Mouse (Mus musculus) left cerebral cortex, postnatal 10 days (tissue): ENCODE measurements around the gene Bpnt1. TPM values are rescaled to one million over a fixed set of nuclear protein-coding genes. Genes with fewer than 3 reads are reported as not detected.
A peak's percentile ranks its signal among the peaks of the same experiment; 100 is the strongest.
"Not testable (repeated sequence)": the region's sequence is repeated elsewhere in the genome, so short reads cannot be mapped to it uniquely, and the experiment has no call there.

ENCODE experiments used
- DNase-seq, 2 experiments: peaks; one replicate each; pipeline ENCODE4 v3.0.0; 2021 to 2022; ENCODE audit warnings: low spot score in 2 of 2, mixed read lengths in 1 of 2; ENCODE audit errors: extremely low spot score in 1 of 2
- intact Hi-C: fragments of 180-260 bp; cut with DNase I; formaldehyde crosslinking; loops from one replicate; pipeline ENCODE4 v1.15.1; 2025
- total RNA-seq, 2 experiments: library from RNA; stranded (reverse); gene quantifications; 2 replicates each; pipeline ENCODE4 v1.2.3; 2021

The Bpnt1 gene
- total RNA-seq: 10 to 100 TPM; 69.4 to 73.7 TPM

- intact Hi-C loops: no loop called here
- DNase-seq: peak; percentile 80 to 93
Observed at GRCm38 (mm10) chr1:185331983-185332430, at the start of gene Bpnt1. TSS of gene Bpnt1 (plus strand) at chr1:185332149.

- no peak for DNase-seq
- intact Hi-C loops: no loop called here
Observed at GRCm38 (mm10) chr1:185282846-185283245, 49.1 kb upstream of the Bpnt1 start.

GRCm38 (mm10) chr1:185283247-185283646, 48.7 kb upstream of the Bpnt1 start:
- no peak for DNase-seq
- intact Hi-C loops: no loop called here

- intact Hi-C loops: no loop called here
- DNase-seq: peak in 1 of 2 experiments; percentile 14
Observed at GRCm38 (mm10) chr1:185284740-185285139, 47.2 kb upstream of the Bpnt1 start.

- intact Hi-C loops: no loop called here
- DNase-seq: peak; percentile 30 to 77
Observed at GRCm38 (mm10) chr1:185285171-185285570, 46.8 kb upstream of the Bpnt1 start.

- no peak for DNase-seq
- intact Hi-C loops: no loop called here
Observed at GRCm38 (mm10) chr1:185287066-185287465, 44.9 kb upstream of the Bpnt1 start.

- no peak for DNase-seq
Observed at GRCm38 (mm10) chr1:185289231-185289630, 42.7 kb upstream of the Bpnt1 start.

GRCm38 (mm10) chr1:185291336-185291735, 40.6 kb upstream of the Bpnt1 start:
- intact Hi-C loops: no loop called here
- no peak for DNase-seq

More at GRCm38 (mm10) chr1:185289231-185289630, 42.7 kb upstream of the Bpnt1 start:
- intact Hi-C loops: no loop called here

- no peak for DNase-seq
- intact Hi-C loops: no loop called here
Observed at GRCm38 (mm10) chr1:185292646-185293360, 39.1 kb upstream of the Bpnt1 start.

- intact Hi-C loops: no loop called here
- DNase-seq: no peak
Observed at GRCm38 (mm10) chr1:185296850-185297249, 35.1 kb upstream of the Bpnt1 start.

GRCm38 (mm10) chr1:185298496-185298895, 33.5 kb upstream of the Bpnt1 start:
- no peak for DNase-seq
- intact Hi-C loops: no loop called here

GRCm38 (mm10) chr1:185302816-185303215, 29.1 kb upstream of the Bpnt1 start:
- intact Hi-C loops: no loop called here
- no peak for DNase-seq

GRCm38 (mm10) chr1:185306836-185307235, 25.1 kb upstream of the Bpnt1 start:
- DNase-seq: no peak
- intact Hi-C loops: no loop called here

- no peak for DNase-seq
- intact Hi-C loops: no loop called here
Observed at GRCm38 (mm10) chr1:185307645-185308044, 24.3 kb upstream of the Bpnt1 start.

- intact Hi-C loops: no loop called here
- no peak for DNase-seq
Observed at GRCm38 (mm10) chr1:185308334-185308733, 23.6 kb upstream of the Bpnt1 start.

GRCm38 (mm10) chr1:185308908-185309307, 23.0 kb upstream of the Bpnt1 start:
- intact Hi-C loops: no loop called here

GRCm38 (mm10) chr1:185311949-185312348, 20.0 kb upstream of the Bpnt1 start:
- DNase-seq: no peak
- intact Hi-C loops: no loop called here

More at GRCm38 (mm10) chr1:185308908-185309307, 23.0 kb upstream of the Bpnt1 start:
- DNase-seq: no peak

- DNase-seq: no peak
- intact Hi-C loops: no loop called here
Observed at GRCm38 (mm10) chr1:185314546-185314945, 17.4 kb upstream of the Bpnt1 start.

- intact Hi-C loops: no loop called here
- DNase-seq: peak in 1 of 2 experiments; percentile 20
Observed at GRCm38 (mm10) chr1:185315846-185316568, 15.9 kb upstream of the Bpnt1 start.

- DNase-seq, intact Hi-C loops: not testable (repeated sequence)
Observed at GRCm38 (mm10) chr1:185327754-185328345, 4.1 kb upstream of the Bpnt1 start.
